Mouse (Mus musculus) adrenal gland, adult 2 months (tissue): Measurements from ENCODE around the gene Kansl3. TPM values are rescaled to one million over a fixed set of nuclear protein-coding genes. Genes with fewer than 3 reads are reported as not detected.

Experiments used
- microRNA-seq, 2 experiments: library from miRNA; unstranded; fragments of <30 nt; microRNA quantifications; one replicate each; pipeline ENCODE4 v1.2.0; 2021
- polyA plus RNA-seq: library from polyadenylated mRNA; depleted of rRNA; stranded (reverse); fragments of >200 nt; gene quantifications from 2 replicates; pipeline ENCODE4 v1.2.3, GENCODE M21; 2012; rRNA removed
- total RNA-seq, 2 experiments: library from RNA; stranded (reverse); gene quantifications; 2 replicates each; pipeline ENCODE4 v1.2.3; 2021

Kansl3 gene
- total and polyA plus RNA-seq, 3 experiments, result 68.8 to 109 (median 101) TPM

Small RNA genes lying within 50 kb of the gene (microRNA-seq; reads per million reads assigned to microRNA genes)
- 0.22 to 0.41 reads per million in 2 experiments for gene Mir6898

Other genes starting within 250 kb of the Kansl3 start
- 10 to 100 TPM; 39.4 to 48.5 TPM for gene Uggt1, start 124.5 kb downstream of the Kansl3 start, total RNA-seq
- 7.6 and 9.9 TPM in 2 replicates for gene Uggt1, start 124.5 kb downstream of the Kansl3 start, polyA plus RNA-seq
- gene Neurl3, start 94.5 kb downstream of the Kansl3 start, total RNA-seq, result 1 to 10 TPM; 4.3 to 9.5 TPM
- gene Neurl3, start 94.5 kb downstream of the Kansl3 start, polyA plus RNA-seq, result 6.3 and 7.6 TPM in 2 replicates
- gene Arid5a, start 61.4 kb downstream of the Kansl3 start, total RNA-seq, result 1 to 10 TPM; 5.2 to 5.9 TPM
- 4.1 and 5.3 TPM in 2 replicates for gene Arid5a, start 61.4 kb downstream of the Kansl3 start, polyA plus RNA-seq
- under 1 TPM in 1 of 2 experiments, not detected in 1; 0.17 TPM for gene Fer1l5, start 3.1 kb upstream of the Kansl3 start, total RNA-seq
- 0.02 TPM in 2 replicates for gene Fer1l5, start 3.1 kb upstream of the Kansl3 start, polyA plus RNA-seq
- gene Lman2l, start 76.1 kb upstream of the Kansl3 start, total RNA-seq, result 10 to 100 TPM; 50.5 to 54.5 TPM
- 13.7 and 15.0 TPM in 2 replicates for gene Lman2l, start 76.1 kb upstream of the Kansl3 start, polyA plus RNA-seq
- gene Cnnm4, start 102.4 kb upstream of the Kansl3 start, total RNA-seq, result 1 to 10 TPM; 4.6 to 5.3 TPM
- 2.6 and 3.3 TPM in 2 replicates for gene Cnnm4, start 102.4 kb upstream of the Kansl3 start, polyA plus RNA-seq
- 10 to 100 TPM; 25.9 to 32.0 TPM for gene Cnnm3, start 142.7 kb upstream of the Kansl3 start, total RNA-seq
- gene Cnnm3, start 142.7 kb upstream of the Kansl3 start, polyA plus RNA-seq, result 53.9 and 70.6 TPM in 2 replicates
- 10 to 100 TPM in 1 of 2 experiments, 1 to 10 TPM in 1; 6.9 to 11.2 TPM for gene Ankrd23, start 167.7 kb upstream of the Kansl3 start, total RNA-seq
- 16.5 and 19.9 TPM in 2 replicates for gene Ankrd23, start 167.7 kb upstream of the Kansl3 start, polyA plus RNA-seq
- gene Gm42417, start 170.2 kb upstream of the Kansl3 start, total RNA-seq, result not detected
- not detected in 2 replicates for gene Gm42417, start 170.2 kb upstream of the Kansl3 start, polyA plus RNA-seq
- 10 to 100 TPM; 11.1 to 14.5 TPM for gene Ankrd39, start 178.3 kb upstream of the Kansl3 start, total RNA-seq
- 24.4 and 41.9 TPM in 2 replicates for gene Ankrd39, start 178.3 kb upstream of the Kansl3 start, polyA plus RNA-seq
- 10 to 100 TPM; 13.0 to 25.3 TPM for gene Sema4c, start 189.2 kb upstream of the Kansl3 start, total RNA-seq
- 22.5 and 24.0 TPM in 2 replicates for gene Sema4c, start 189.2 kb upstream of the Kansl3 start, polyA plus RNA-seq